Mouse (Mus musculus) CH12.LX (cell line): ENCODE results near the gene Ephb6. TPM values are rescaled to one million over a fixed set of nuclear protein-coding genes. Genes with fewer than 3 reads are reported as not detected.
A peak's percentile ranks its signal among the peaks of the same experiment; 100 is the strongest.

Source experiments
- DNase-seq: peaks from one replicate; pipeline ENCODE4 v3.0.0-alpha.2; 2013; ENCODE audit errors: extremely low read depth
- H3K27ac ChIP-seq: 2 replicates; pipeline ENCODE4 v1.5.1; 2012; ENCODE audit warnings: low read depth, mild to moderate bottlenecking, control low read depth, moderate library complexity; ENCODE audit not compliant: insufficient read depth
- H3K27me3 ChIP-seq: replicated peaks from 2 replicates; pipeline ENCODE3; 2012; ENCODE audit warnings: inconsistent platforms
- H3K36me3 ChIP-seq, 2 experiments: replicated peaks in 1 of 2; 2 replicates each; pipeline versions ENCODE3 to v1.6.1; 2012; ENCODE audit warnings: inconsistent platforms in 1 of 2, low read length in 1 of 2, mild to moderate bottlenecking in 1 of 2, mixed read lengths in 1 of 2, moderate library complexity in 1 of 2; ENCODE audit not compliant: control insufficient read depth in 1 of 2, insufficient read depth in 1 of 2
- H3K4me1 ChIP-seq, 2 experiments: 2 replicates each; pipeline ENCODE4 v1.6.1; 2012; ENCODE audit warnings: inconsistent platforms in 1 of 2, moderate library complexity in 1 of 2; ENCODE audit not compliant: insufficient read depth in 2 of 2, control insufficient read depth in 1 of 2
- H3K4me2 ChIP-seq: 2 replicates; pipeline ENCODE4 v1.6.1; 2012; ENCODE audit warnings: low read depth, mild to moderate bottlenecking, control low read depth; ENCODE audit not compliant: poor library complexity, insufficient read depth, severe bottlenecking
- H3K4me3 ChIP-seq, 3 experiments: fragments of 150-350 bp in 1 of 3; sonication (generic) in 1 of 3; replicated peaks in 1 of 3; 2 replicates each; pipeline versions ENCODE3 to v1.5.1; 2011 to 2012; ENCODE audit warnings: low read depth in 2 of 3, low read length in 2 of 3, mild to moderate bottlenecking in 2 of 3, moderate library complexity in 2 of 3, control low read depth in 1 of 3, improper control_type of control experiment in 1 of 3, inconsistent platforms in 1 of 3, mixed read lengths in 1 of 3; ENCODE audit not compliant: poor library complexity in 1 of 3
- H3K79me2 ChIP-seq: replicated peaks from 2 replicates; pipeline ENCODE4 v1.6.1; 2012; ENCODE audit warnings: mild to moderate bottlenecking, moderate library complexity; ENCODE audit not compliant: control insufficient read depth, poor library complexity, insufficient read depth, severe bottlenecking; ENCODE audit errors: extremely low read depth
- H3K9ac ChIP-seq: 2 replicates; pipeline ENCODE4 v1.6.1; 2012; ENCODE audit warnings: low read depth, mild to moderate bottlenecking, control low read depth, moderate library complexity; ENCODE audit not compliant: insufficient read depth
- H3K9me3 ChIP-seq: replicated peaks from 2 replicates; pipeline ENCODE3; 2012; ENCODE audit warnings: low read length, inconsistent platforms, mixed read lengths
- BHLHE40 ChIP-seq: IDR thresholded peaks from 2 replicates; pipeline ENCODE4 v1.6.1; 2011; ENCODE audit warnings: mild to moderate bottlenecking, low read depth, low read length, improper control_type of control experiment
- CTCF ChIP-seq, 2 experiments: IDR thresholded peaks in 1 of 2; conservative IDR thresholded peaks in 1 of 2; 2 replicates each; pipeline ENCODE4 v1.5.1; 2011 to 2012; ENCODE audit warnings: low read depth in 2 of 2, low read length in 2 of 2, improper control_type of control experiment in 1 of 2, inconsistent platforms in 1 of 2, mild to moderate bottlenecking in 1 of 2, moderate library complexity in 1 of 2
- E2F4 ChIP-seq: IDR thresholded peaks from 2 replicates; pipeline ENCODE4 v1.6.1; 2011; ENCODE audit warnings: low read depth, low read length, improper control_type of control experiment; ENCODE audit not compliant: insufficient replicate concordance
- EP300 ChIP-seq: IDR thresholded peaks from 2 replicates; pipeline ENCODE4 v1.6.1; 2011; ENCODE audit warnings: low read length, improper control_type of control experiment
- ETS1 ChIP-seq: conservative IDR thresholded peaks from 2 replicates; pipeline ENCODE4 v1.6.1; 2012; ENCODE audit warnings: low read depth, mild to moderate bottlenecking, inconsistent platforms, low read length, improper control_type of control experiment, moderate library complexity
- IRF4 ChIP-seq: IDR thresholded peaks from 2 replicates; pipeline ENCODE4 v1.6.1; 2014; ENCODE audit warnings: low read depth, mild to moderate bottlenecking, inconsistent platforms, low read length, improper control_type of control experiment
- MAFK ChIP-seq: IDR thresholded peaks from 2 replicates; pipeline ENCODE4 v1.6.1; 2011; ENCODE audit warnings: low read length, improper control_type of control experiment; ENCODE audit not compliant: insufficient replicate concordance
- MAX ChIP-seq: IDR thresholded peaks from 2 replicates; pipeline ENCODE4 v1.6.1; 2011; ENCODE audit warnings: low read length, improper control_type of control experiment
- MAZ ChIP-seq: IDR thresholded peaks from 2 replicates; pipeline ENCODE4 v1.6.1; 2012; ENCODE audit warnings: low read depth, mild to moderate bottlenecking, inconsistent platforms, low read length, improper control_type of control experiment, moderate library complexity
- MXI1 ChIP-seq: IDR thresholded peaks from 2 replicates; pipeline ENCODE4 v1.6.1; 2011; ENCODE audit warnings: mild to moderate bottlenecking, low read depth, low read length, improper control_type of control experiment
- NELFE ChIP-seq: IDR thresholded peaks from 2 replicates; pipeline ENCODE4 v1.6.1; 2011; ENCODE audit warnings: low read depth, low read length, improper control_type of control experiment
- POLR2A ChIP-seq: IDR thresholded peaks from 2 replicates; pipeline ENCODE4 v1.6.1; 2011; ENCODE audit warnings: low read depth, mild to moderate bottlenecking, improper control_type of control experiment, low read length
- POLR2AphosphoS2 ChIP-seq: IDR thresholded peaks from 2 replicates; pipeline ENCODE4 v1.6.1; 2011; ENCODE audit warnings: low read depth, low read length, improper control_type of control experiment
- SIN3A ChIP-seq: IDR thresholded peaks from 2 replicates; pipeline ENCODE4 v1.6.1; 2012; ENCODE audit warnings: low read length, improper control_type of control experiment, inconsistent platforms
- SMC3 ChIP-seq: IDR thresholded peaks from 2 replicates; pipeline ENCODE4 v1.6.1; 2011; ENCODE audit warnings: low read depth, low read length, improper control_type of control experiment
- TCF12 ChIP-seq: IDR thresholded peaks from 2 replicates; pipeline ENCODE4 v1.6.1; 2014; ENCODE audit warnings: low read depth, mild to moderate bottlenecking, inconsistent platforms, low read length, improper control_type of control experiment
- dilution Hi-C: fragments of 300-500 bp; cut with MboI; formaldehyde crosslinking; loops from 2 replicates; pipeline ENCODE4 v1.14.3; 2020; ENCODE audit warnings: low sequenced_read_pairs; ENCODE audit not compliant: extremely low pct_unique_long_range_greater_than_20kb, extremely low pct_ligation_motif_present
- in situ Hi-C: fragments of 300-500 bp; cut with MboI; formaldehyde crosslinking; loops from 3 replicates; pipeline ENCODE4 v1.14.3; 2019; ENCODE audit warnings: low sequenced_read_pairs, low pct_ligation_motif_present, low pct_unique_long_range_greater_than_20kb, mixed read lengths
- polyA plus RNA-seq: library from polyadenylated mRNA; unstranded; fragments of >175 nt; gene quantifications from 2 replicates; pipeline ENCODE4 v1.2.1, GENCODE M21; 2012; ENCODE audit warnings: low read depth; ENCODE audit not compliant: insufficient read length
- total RNA-seq, 2 experiments: library from RNA; depleted of rRNA; stranded (reverse); fragments of 300-350 nt in 1 of 2; fragments of >200 nt in 1 of 2; gene quantifications; 2 replicates each; pipeline ENCODE4 v1.2.3; 2012 to 2014

The Ephb6 gene
- total and polyA plus RNA-seq, 3 experiments, result not detected

DNA sequence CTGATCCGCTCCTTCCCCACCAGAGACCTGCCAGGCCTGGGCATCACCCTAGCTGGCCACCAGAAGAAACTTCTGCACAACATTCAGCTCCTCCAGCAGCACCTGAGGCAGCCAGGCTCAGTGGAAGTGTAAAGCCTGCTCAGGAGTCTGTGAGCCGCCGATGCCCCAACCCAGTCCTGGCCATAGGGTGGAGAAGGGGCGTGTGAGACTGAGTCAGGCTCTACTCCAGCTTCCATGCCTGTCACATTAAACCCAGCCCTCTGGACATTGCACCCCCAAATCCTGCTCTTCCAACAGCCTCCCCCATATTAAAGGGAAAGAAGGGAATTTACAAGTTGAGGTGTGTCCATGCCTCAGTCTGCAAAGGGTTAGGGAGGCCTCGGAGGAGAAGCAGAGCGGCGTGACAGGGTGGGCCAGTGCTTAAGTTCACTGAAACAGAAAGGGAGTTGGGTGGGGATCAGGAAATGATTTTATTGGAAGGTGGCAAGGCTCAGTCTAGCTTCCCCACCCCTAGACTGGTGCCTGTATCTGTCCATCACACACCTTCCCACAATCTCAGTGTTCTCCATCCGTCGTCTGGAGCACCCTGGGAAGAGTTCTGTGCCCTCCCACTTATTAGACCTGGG lies 15.0 kb downstream of the Ephb6 start:
- TF ChIP-seq ETS1, result no peak
- no peak for TF ChIP-seq E2F4
- no peak for TF ChIP-seq POLR2AphosphoS2
- no peak for TF ChIP-seq POLR2A
- TF ChIP-seq SIN3A, result no peak
- no peak for TF ChIP-seq NELFE
- TF ChIP-seq MXI1, result no peak
- TF ChIP-seq CTCF (conservative IDR thresholded peaks at IDR 0.05 in 1 of 2, IDR thresholded peaks at IDR 0.05 in 1 of 2; ENCODE audit: low read depth in 2 of 2, low read length in 2 of 2), result no peak
- TF ChIP-seq IRF4, result no peak
- TF ChIP-seq SMC3, result no peak
- no peak for TF ChIP-seq BHLHE40
- H3K27me3 ChIP-seq, result no peaks in the 10 kb centered on the region
- H3K4me2 ChIP-seq, result no peak overlapping the region
- H3K9me3 ChIP-seq, result no peaks in the 10 kb centered on the region
- H3K4me1 ChIP-seq, result peaks cover 0 to 14% of the 10 kb centered on the region in 2 experiments; a peak in 2 of 4 replicates
- dilution Hi-C loops, result no loop called here
- no peak overlapping the region for H3K4me3 ChIP-seq
- H3K9ac ChIP-seq, result no peak overlapping the region
- no peaks in the 10 kb centered on the region for H3K79me2 ChIP-seq
- in situ Hi-C loops, result no loop called here
- DNase-seq, result no peak
- H3K36me3 ChIP-seq, result no peaks in the 10 kb centered on the region
- no peak overlapping the region for H3K27ac ChIP-seq

DNA sequence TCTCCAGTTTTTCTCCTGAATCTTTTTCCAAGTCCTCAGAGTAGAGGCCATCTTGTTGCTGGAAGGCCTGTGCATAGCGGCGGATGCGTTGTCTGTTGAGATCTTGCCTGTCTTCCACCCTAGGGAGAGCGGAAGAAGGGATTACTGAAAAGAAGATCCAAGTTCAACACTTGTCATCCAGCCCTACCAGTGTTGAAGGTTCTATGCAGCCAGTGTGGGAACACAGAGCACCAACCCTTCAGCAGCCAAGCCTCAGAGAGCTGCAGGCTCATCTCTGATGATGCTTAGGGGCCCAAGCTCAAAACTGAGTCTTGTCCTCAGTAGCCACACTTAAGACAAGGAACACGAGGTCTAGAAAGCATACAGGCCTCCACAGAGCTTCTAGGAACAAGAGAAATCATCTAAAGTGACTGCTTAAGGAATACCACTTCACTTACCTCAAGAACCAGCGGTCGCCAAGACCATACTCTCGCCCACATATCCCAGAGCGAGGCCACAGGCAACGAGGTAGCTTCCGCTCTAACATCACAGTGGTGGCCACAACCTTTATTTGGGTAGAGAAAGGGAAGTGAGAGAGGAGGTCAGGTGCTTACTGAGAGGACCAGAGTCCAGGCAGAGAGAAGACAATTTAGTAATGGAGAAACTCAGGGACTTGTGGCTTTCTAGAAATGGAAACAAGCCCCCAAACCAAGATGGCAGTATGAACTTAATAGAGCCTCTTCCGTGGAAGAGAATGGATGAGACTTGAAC lies 16.1 kb downstream of the Ephb6 start:
- dilution Hi-C loops (no loop called here), in situ Hi-C loops (no loop called here)
- Histone ChIP-seq H3K79me2 (no peaks in the 10 kb centered on the region), H3K9ac (no peak overlapping the region), H3K4me3 (no peak overlapping the region), H3K36me3 (no peaks in the 10 kb centered on the region), H3K9me3 (no peaks in the 10 kb centered on the region), H3K4me2 (no peak overlapping the region), H3K4me1 (peaks cover 0 to 14% of the 10 kb centered on the region in 2 experiments; a peak in 2 of 4 replicates), H3K27me3 (no peaks in the 10 kb centered on the region), H3K27ac (no peak overlapping the region)
- TF ChIP-seq MAX (no peak), MAFK (0 out of 2 replicates have a peak, but pooled peaks have one; percentile 49), IRF4 (no peak), TCF12 (no peak), MAZ (no peak), BHLHE40 (peak; percentile 64), EP300 (peak; percentile 43; the same call in 1 of the 2 replicates)
- peak; percentile 59 for DNase-seq
